Mouse (Mus musculus): Measurements from ENCODE around the gene Pym1. TPM values are rescaled to one million over a fixed set of nuclear protein-coding genes. Genes with fewer than 3 reads are reported as not detected.

Pym1 gene
- total RNA-seq, 1 experiment, result 78.6 TPM

- no peaks in the 10 kb centered on the region for H3K9me3 ChIP-seq (ENCODE audit: control insufficient read depth, insufficient read depth, low read depth, low read length)
- no peak overlapping the region for H3K27ac ChIP-seq (ENCODE audit: insufficient read depth, low read depth, low read length, poor library complexity, severe bottlenecking)
- no peak overlapping the region for H3K9ac ChIP-seq (ENCODE audit: insufficient read depth, low read depth, low read length, poor library complexity, severe bottlenecking)
- no peak for DNase-seq (ENCODE audit: low read depth, low spot score)
- TF ChIP-seq ZC3H11A (IDR thresholded peaks at IDR 0.05; ENCODE audit: borderline replicate concordance, low read depth, low read length) (peak; percentile 28; the same call in 1 of the 2 replicates), MAFK (IDR thresholded peaks at IDR 0.05; ENCODE audit: insufficient read depth, low read depth, low read length) (no peak), HCFC1 (IDR thresholded peaks at IDR 0.05; ENCODE audit: borderline replicate concordance, insufficient read depth, low read length) (no peak), ZNF384 (IDR thresholded peaks at IDR 0.05; ENCODE audit: low read depth, low read length) (peak; percentile 91), CHD2 (IDR thresholded peaks at IDR 0.05; ENCODE audit: low read depth, low read length) (no peak)
- no peak overlapping the region for H3K4me3 ChIP-seq (ENCODE audit: insufficient read depth in 1 of 2, low read depth in 1 of 2, low read length in 2 of 2, poor library complexity in 1 of 2, severe bottlenecking in 1 of 2)
- peaks cover 25% of the 10 kb centered on the region for H3K36me3 ChIP-seq (ENCODE audit: control insufficient read depth, insufficient read depth, low read length, poor library complexity, severe bottlenecking)
- in situ Hi-C loops (cut with MboI; ENCODE audit: low sequenced_read_pairs in 2 of 2, unreplicated experiment in 2 of 2), result loop anchor here in 1 of 2 experiments (10.0 kb wide), 1 partner anchor 164 kb away; the partner anchor contains the start of gene Gdf11
- H3K4me1 ChIP-seq (ENCODE audit: control insufficient read depth in 2 of 2, insufficient read depth in 2 of 2, low read length in 2 of 2, poor library complexity in 1 of 2), result no peaks in the 10 kb centered on the region
Measured at GRCm38 (mm10) chr10:128731002-128731433, 16.7 kb upstream of the Pym1 start.

GRCm38 (mm10) chr10:128731992-128732391, 15.7 kb upstream of the Pym1 start:
- H3K27ac ChIP-seq (ENCODE audit: insufficient read depth, low read depth, low read length, poor library complexity, severe bottlenecking), result no peak overlapping the region
- TF ChIP-seq ZNF384 (IDR thresholded peaks at IDR 0.05; ENCODE audit: low read depth, low read length) (no peak), HCFC1 (IDR thresholded peaks at IDR 0.05; ENCODE audit: borderline replicate concordance, insufficient read depth, low read length) (no peak), CHD2 (IDR thresholded peaks at IDR 0.05; ENCODE audit: low read depth, low read length) (no peak), MAFK (IDR thresholded peaks at IDR 0.05; ENCODE audit: insufficient read depth, low read depth, low read length) (no peak), ZC3H11A (IDR thresholded peaks at IDR 0.05; ENCODE audit: borderline replicate concordance, low read depth, low read length) (no peak)
- in situ Hi-C loops (cut with MboI; ENCODE audit: low sequenced_read_pairs in 2 of 2, unreplicated experiment in 2 of 2), result loop anchor here in 1 of 2 experiments (10.0 kb wide), 1 partner anchor 163 kb away; the partner anchor contains the start of gene Gdf11

GRCm38 (mm10) chr10:128737435-128737834, 10.3 kb upstream of the Pym1 start:
- Histone ChIP-seq H3K27ac (ENCODE audit: insufficient read depth, low read depth, low read length, poor library complexity, severe bottlenecking) (peak overlapping the region; percentile 80; the same call in 1 of the 2 replicates), H3K9ac (ENCODE audit: insufficient read depth, low read depth, low read length, poor library complexity, severe bottlenecking) (no peak overlapping the region), H3K9me3 (ENCODE audit: control insufficient read depth, insufficient read depth, low read depth, low read length) (no peaks in the 10 kb centered on the region), H3K4me1 (ENCODE audit: control insufficient read depth in 2 of 2, insufficient read depth in 2 of 2, low read length in 2 of 2, poor library complexity in 1 of 2) (peaks cover 9 to 15% of the 10 kb centered on the region in 2 experiments), H3K4me3 (ENCODE audit: insufficient read depth in 1 of 2, low read depth in 1 of 2, low read length in 2 of 2, poor library complexity in 1 of 2, severe bottlenecking in 1 of 2) (peak overlapping the region; percentile 35 to 50), H3K36me3 (ENCODE audit: control insufficient read depth, insufficient read depth, low read length, poor library complexity, severe bottlenecking) (peaks cover 15% of the 10 kb centered on the region)
- no peak for TF ChIP-seq HCFC1 (IDR thresholded peaks at IDR 0.05; ENCODE audit: borderline replicate concordance, insufficient read depth, low read length)
- no peak for TF ChIP-seq MAFK (IDR thresholded peaks at IDR 0.05; ENCODE audit: insufficient read depth, low read depth, low read length)
- no peak for TF ChIP-seq CHD2 (IDR thresholded peaks at IDR 0.05; ENCODE audit: low read depth, low read length)
- no peak for TF ChIP-seq ZC3H11A (IDR thresholded peaks at IDR 0.05; ENCODE audit: borderline replicate concordance, low read depth, low read length)
- TF ChIP-seq ZNF384 (IDR thresholded peaks at IDR 0.05; ENCODE audit: low read depth, low read length), result no peak
- peak; percentile 84 for DNase-seq (ENCODE audit: low read depth, low spot score)
- in situ Hi-C loops (cut with MboI; ENCODE audit: low sequenced_read_pairs in 2 of 2, unreplicated experiment in 2 of 2), result loop anchor here in 1 of 2 experiments (10.0 kb wide), 1 partner anchor 157 kb away; the partner anchor contains the start of gene Gdf11

More at GRCm38 (mm10) chr10:128731992-128732391, 15.7 kb upstream of the Pym1 start:
- Histone ChIP-seq H3K9me3 (ENCODE audit: control insufficient read depth, insufficient read depth, low read depth, low read length) (no peaks in the 10 kb centered on the region), H3K9ac (ENCODE audit: insufficient read depth, low read depth, low read length, poor library complexity, severe bottlenecking) (no peak overlapping the region), H3K4me3 (ENCODE audit: insufficient read depth in 1 of 2, low read depth in 1 of 2, low read length in 2 of 2, poor library complexity in 1 of 2, severe bottlenecking in 1 of 2) (no peak overlapping the region), H3K36me3 (ENCODE audit: control insufficient read depth, insufficient read depth, low read length, poor library complexity, severe bottlenecking) (peaks cover 29% of the 10 kb centered on the region), H3K4me1 (ENCODE audit: control insufficient read depth in 2 of 2, insufficient read depth in 2 of 2, low read length in 2 of 2, poor library complexity in 1 of 2) (peaks cover 1 to 7% of the 10 kb centered on the region in 2 experiments; a peak in 3 of 4 replicates)
- DNase-seq (ENCODE audit: low read depth, low spot score), result no peak

- TF ChIP-seq CHD2 (IDR thresholded peaks at IDR 0.05; ENCODE audit: low read depth, low read length), result no peak
- no peak for TF ChIP-seq HCFC1 (IDR thresholded peaks at IDR 0.05; ENCODE audit: borderline replicate concordance, insufficient read depth, low read length)
- no peak for TF ChIP-seq ZC3H11A (IDR thresholded peaks at IDR 0.05; ENCODE audit: borderline replicate concordance, low read depth, low read length)
- no peak for TF ChIP-seq ZNF384 (IDR thresholded peaks at IDR 0.05; ENCODE audit: low read depth, low read length)
- no peak for TF ChIP-seq MAFK (IDR thresholded peaks at IDR 0.05; ENCODE audit: insufficient read depth, low read depth, low read length)
- Histone ChIP-seq H3K27ac (ENCODE audit: insufficient read depth, low read depth, low read length, poor library complexity, severe bottlenecking) (no peak overlapping the region), H3K4me3 (ENCODE audit: insufficient read depth in 1 of 2, low read depth in 1 of 2, low read length in 2 of 2, poor library complexity in 1 of 2, severe bottlenecking in 1 of 2) (no peak overlapping the region), H3K4me1 (ENCODE audit: control insufficient read depth in 2 of 2, insufficient read depth in 2 of 2, low read length in 2 of 2, poor library complexity in 1 of 2) (peaks cover 15 to 23% of the 10 kb centered on the region in 2 experiments), H3K9ac (ENCODE audit: insufficient read depth, low read depth, low read length, poor library complexity, severe bottlenecking) (no peak overlapping the region), H3K36me3 (ENCODE audit: control insufficient read depth, insufficient read depth, low read length, poor library complexity, severe bottlenecking) (peaks cover 4% of the 10 kb centered on the region; the same call in 1 of the 2 replicates), H3K9me3 (ENCODE audit: control insufficient read depth, insufficient read depth, low read depth, low read length) (no peaks in the 10 kb centered on the region)
- no peak for DNase-seq (ENCODE audit: low read depth, low spot score)
- in situ Hi-C loops (cut with MboI; ENCODE audit: low sequenced_read_pairs in 2 of 2, unreplicated experiment in 2 of 2), result no loop called here
Measured at GRCm38 (mm10) chr10:128740296-128740695, 7.4 kb upstream of the Pym1 start.
